Mouse (Mus musculus) heart, embryonic 14.5 days (tissue): ENCODE measurements around the gene Psmf1. TPM values are rescaled to one million over a fixed set of nuclear protein-coding genes. Genes with fewer than 3 reads are reported as not detected.

Experiments
- polyA plus RNA-seq: library from polyadenylated mRNA; unstranded; fragments of >200 nt; fragmentation: Nextera tagmentation; extraction: Ambion mirVana; gene quantifications from 2 replicates; pipeline ENCODE4 v1.2.1, GENCODE M21; 2014

Psmf1 gene
- polyA plus RNA-seq, 1 experiment from 2014 or later = 33.7 TPM

Other genes starting within 250 kb of the Psmf1 start
- gene Fkbp1a, start 201.7 kb downstream of the Psmf1 start, polyA plus RNA-seq = 744 and 751 TPM in 2 replicates
- 3.2 and 3.6 TPM in 2 replicates for gene Sdcbp2, start 171.6 kb downstream of the Psmf1 start, polyA plus RNA-seq
- 0.31 TPM in 2 replicates for gene Snph, start 111.6 kb downstream of the Psmf1 start, polyA plus RNA-seq
- gene Rad21l, start 75.7 kb downstream of the Psmf1 start, polyA plus RNA-seq = not detected in 2 replicates
- gene Tmem74b, start 42.2 kb downstream of the Psmf1 start, polyA plus RNA-seq = 1.1 and 1.9 TPM in 2 replicates
- not detected in 2 replicates for gene Rspo4, start 98.7 kb upstream of the Psmf1 start, polyA plus RNA-seq
- 0.32 TPM in 1 of 2 replicates, not detected in the other for gene Angpt4, start 167.0 kb upstream of the Psmf1 start, polyA plus RNA-seq
- gene Fam110a, start 236.0 kb upstream of the Psmf1 start, polyA plus RNA-seq = 8.3 and 9.3 TPM in 2 replicates